In genomic region chr8:31520991-31521448, GRCm38 (mm10) we compare ENCODE assay signal across 11 mouse cellular contexts.
A peak's percentile ranks its signal among the peaks of the same experiment; 100 is the strongest.
DNase-seq lines count a peak whose midpoint lies in the region; ATAC-seq and TF ChIP-seq lines count a peak whose summit lies in the region.
"Had no signal": no experiment of that assay in that cellular context is flagged by ENCODE, and none has a peak within 500 bp of the region (broad histone marks: within the 10 kb centered on the region; RNA-seq: fewer than 3 reads in every experiment).

No protein-coding gene starts in this region.

- no peaks in the 10 kb centered on the region for H3K27me3 ChIP-seq in liver, adult 2 months (ENCODE audit: control insufficient read depth, insufficient read depth, low read length)
- no peaks in the 10 kb centered on the region for H3K27me3 ChIP-seq in liver, embryonic 12.5 days (replicated peaks)
- no peaks in the 10 kb centered on the region for H3K27me3 ChIP-seq in embryonic facial prominence, embryonic 14.5 days (replicated peaks; ENCODE audit: control insufficient read depth, insufficient read depth, low read length)
- no peaks in the 10 kb centered on the region for H3K27me3 ChIP-seq in stomach, postnatal 0 days (ENCODE audit: control insufficient read depth, insufficient read depth, low read length)

- DNase-seq in liver, adult 2 months (ENCODE audit: extremely low read depth, low read depth, low spot score), result peak; percentile 92
- DNase-seq in embryonic facial prominence, embryonic 14.5 days (ENCODE audit: low spot score), result peak; percentile 74
- DNase-seq in kidney, postnatal 14 days, result peak; percentile 84
- DNase-seq in stomach, postnatal 0 days (ENCODE audit: low spot score), result no peak
- no peak for DNase-seq in frontal cortex, adult 2 months (ENCODE audit: extremely low spot score in 1 of 2, low spot score in 1 of 2)
- DNase-seq in cerebellum, postnatal 10 days, result no peak
- DNase-seq: cerebellum, postnatal 36 days had no signal

- TF ChIP-seq POLR2A in liver, adult 2 months (IDR thresholded peaks at IDR 0.05; ENCODE audit: extremely low read depth, insufficient read depth, low read length), result no peak

- WGBS in liver, adult 2 months, result 17% methylated on average over 2 of the region's 2 CpGs
- 45% methylated on average over 2 of the region's 2 CpGs for WGBS in liver, embryonic 12.5 days (ENCODE audit: insufficient replicate concordance)
- 37% methylated on average over 2 of the region's 2 CpGs for WGBS in embryonic facial prominence, embryonic 14.5 days
- WGBS in stomach, postnatal 0 days, result 27% methylated on average over 2 of the region's 2 CpGs

- H3K27ac ChIP-seq in liver, adult 2 months (replicated peaks; ENCODE audit: insufficient read depth, low read depth, low read length), result peak overlapping the region; percentile 71
- no peak overlapping the region for H3K27ac ChIP-seq in liver, embryonic 12.5 days
- no peak overlapping the region for H3K27ac ChIP-seq in embryonic facial prominence, embryonic 14.5 days (replicated peaks; ENCODE audit: low read depth, low read length)
- no peak overlapping the region for H3K27ac ChIP-seq in stomach, postnatal 0 days (replicated peaks)
- H3K27ac ChIP-seq: heart, embryonic 10.5 days; midbrain, embryonic 10.5 days had no signal

- no peak for TF ChIP-seq EP300 in stomach, postnatal 0 days (optimal IDR thresholded peaks at IDR 0.05)

- H3K4me1 ChIP-seq in liver, adult 2 months (ENCODE audit: control insufficient read depth, insufficient read depth, low read length), result peaks cover 6% of the 10 kb centered on the region
- no peaks in the 10 kb centered on the region for H3K4me1 ChIP-seq in liver, embryonic 12.5 days
- no peaks in the 10 kb centered on the region for H3K4me1 ChIP-seq in embryonic facial prominence, embryonic 14.5 days (ENCODE audit: control insufficient read depth, insufficient read depth, low read length)
- H3K4me1 ChIP-seq in stomach, postnatal 0 days (replicated peaks; ENCODE audit: control insufficient read depth, insufficient read depth), result no peaks in the 10 kb centered on the region
- H3K4me1 ChIP-seq: heart, embryonic 10.5 days; midbrain, embryonic 10.5 days had no signal

- no peaks in the 10 kb centered on the region for H3K9me3 ChIP-seq in liver, embryonic 12.5 days (replicated peaks)
- no peaks in the 10 kb centered on the region for H3K9me3 ChIP-seq in embryonic facial prominence, embryonic 14.5 days (ENCODE audit: control insufficient read depth, low read length)
- H3K9me3 ChIP-seq in stomach, postnatal 0 days (ENCODE audit: control insufficient read depth, low read length), result no peaks in the 10 kb centered on the region
- H3K9me3 ChIP-seq: heart, embryonic 10.5 days; midbrain, embryonic 10.5 days had no signal

- no peaks in the 10 kb centered on the region for H3K36me3 ChIP-seq in liver, adult 2 months (ENCODE audit: control insufficient read depth, insufficient read depth, low read length)
- no peaks in the 10 kb centered on the region for H3K36me3 ChIP-seq in liver, embryonic 12.5 days
- no peaks in the 10 kb centered on the region for H3K36me3 ChIP-seq in embryonic facial prominence, embryonic 14.5 days (ENCODE audit: control insufficient read depth, insufficient read depth, low read length)
- H3K36me3 ChIP-seq in stomach, postnatal 0 days (ENCODE audit: control insufficient read depth, insufficient read depth, low read length), result no peaks in the 10 kb centered on the region
- H3K36me3 ChIP-seq: heart, embryonic 10.5 days; midbrain, embryonic 10.5 days had no signal

- ATAC-seq in liver, embryonic 12.5 days, result no peak
- peak; percentile 89 for ATAC-seq in embryonic facial prominence, embryonic 14.5 days (ENCODE audit: low read depth)
- peak; percentile 82 for ATAC-seq in stomach, postnatal 0 days (ENCODE audit: low FRiP score, low TSS enrichment)
- ATAC-seq in erythroid progenitor cell, adult 5-6 weeks (replicated peaks; ENCODE audit: low FRiP score, poor library complexity, severe bottlenecking), result no peak

- no peak overlapping the region for H3K9ac ChIP-seq in liver, adult 2 months (ENCODE audit: low read depth, low read length)
- no peak overlapping the region for H3K9ac ChIP-seq in liver, embryonic 12.5 days
- no peak overlapping the region for H3K9ac ChIP-seq in embryonic facial prominence, embryonic 14.5 days (ENCODE audit: low read depth, low read length)
- H3K9ac ChIP-seq in stomach, postnatal 0 days (ENCODE audit: low read length), result no peak overlapping the region

- no peak overlapping the region for H3K4me3 ChIP-seq in liver, adult 2 months (ENCODE audit: insufficient read depth, low read depth, low read length)
- no peak overlapping the region for H3K4me3 ChIP-seq in liver, embryonic 12.5 days
- H3K4me3 ChIP-seq in embryonic facial prominence, embryonic 14.5 days (ENCODE audit: low read depth, low read length), result no peak overlapping the region
- no peak overlapping the region for H3K4me3 ChIP-seq in stomach, postnatal 0 days (ENCODE audit: low read depth, low read length)
- H3K4me3 ChIP-seq: heart, embryonic 10.5 days; midbrain, embryonic 10.5 days had no signal

- no peaks in the 10 kb centered on the region for H3K79me2 ChIP-seq in liver, adult 2 months (ENCODE audit: control insufficient read depth, insufficient read depth, low read length)

- no peak for TF ChIP-seq CTCF in liver, adult 2 months (IDR thresholded peaks at IDR 0.05; ENCODE audit: low read depth, low read length)
- TF ChIP-seq CTCF in stomach, postnatal 0 days (IDR thresholded peaks at IDR 0.05; ENCODE audit: low read depth), result no peak

- H3K4me2 ChIP-seq in liver, embryonic 12.5 days, result no peak overlapping the region
- no peak overlapping the region for H3K4me2 ChIP-seq in embryonic facial prominence, embryonic 14.5 days (ENCODE audit: low read depth, low read length)
- H3K4me2 ChIP-seq in stomach, postnatal 0 days (replicated peaks; ENCODE audit: low read depth), result no peak overlapping the region

Comparison
In these comparisons a context has a peak if more than half of its experiments do, and no peak if none do; other contexts are left out.
1. DNase-seq: peak in liver, adult 2 months (single experiment), embryonic facial prominence, embryonic 14.5 days (single experiment) and kidney, postnatal 14 days (single experiment); none in stomach, postnatal 0 days (single experiment), frontal cortex, adult 2 months (0 of 2) and cerebellum, postnatal 10 days (0 of 2).
2. ATAC-seq: peak in embryonic facial prominence, embryonic 14.5 days (single experiment) and stomach, postnatal 0 days (single experiment); none in liver, embryonic 12.5 days (single experiment) and erythroid progenitor cell, adult 5-6 weeks (single experiment).